Mouse (Mus musculus): ENCODE data around the gene Dnajc5g.

Gene Dnajc5g

GRCm38 (mm10) chr5:31105814-31106335 is at the start of gene Dnajc5g:
TSS of gene Dnajc5g (plus strand) at chr5:31106285.
- in situ Hi-C loops (cut with MboI; ENCODE audit: low sequenced_read_pairs) = no loop called here

- in situ Hi-C loops (cut with MboI; ENCODE audit: low sequenced_read_pairs) = no loop called here
Measured at GRCm38 (mm10) chr5:31069810-31070209, 36.3 kb upstream of the Dnajc5g start.

- in situ Hi-C loops (cut with MboI; ENCODE audit: low sequenced_read_pairs) = no loop called here
Measured at GRCm38 (mm10) chr5:31071059-31071458, 35.0 kb upstream of the Dnajc5g start.

GRCm38 (mm10) chr5:31071821-31072220 is 34.3 kb upstream of the Dnajc5g start:
- in situ Hi-C loops (cut with MboI; ENCODE audit: low sequenced_read_pairs) = no loop called here

- in situ Hi-C loops (cut with MboI; ENCODE audit: low sequenced_read_pairs) = no loop called here
Measured at GRCm38 (mm10) chr5:31073176-31073575, 32.9 kb upstream of the Dnajc5g start.

GRCm38 (mm10) chr5:31076346-31076745 is 29.7 kb upstream of the Dnajc5g start:
- in situ Hi-C loops (cut with MboI; ENCODE audit: low sequenced_read_pairs) = no loop called here

GRCm38 (mm10) chr5:31080059-31080794 is 25.9 kb upstream of the Dnajc5g start:
- in situ Hi-C loops (cut with MboI; ENCODE audit: low sequenced_read_pairs) = no loop called here

- in situ Hi-C loops (cut with MboI; ENCODE audit: low sequenced_read_pairs) = no loop called here
Measured at GRCm38 (mm10) chr5:31080795-31081164, 25.3 kb upstream of the Dnajc5g start.

GRCm38 (mm10) chr5:31081386-31081785 is 24.7 kb upstream of the Dnajc5g start:
- in situ Hi-C loops (cut with MboI; ENCODE audit: low sequenced_read_pairs) = no loop called here

- in situ Hi-C loops (cut with MboI; ENCODE audit: low sequenced_read_pairs) = no loop called here
Measured at GRCm38 (mm10) chr5:31082355-31082754, 23.7 kb upstream of the Dnajc5g start.

- in situ Hi-C loops (cut with MboI; ENCODE audit: low sequenced_read_pairs) = no loop called here
Measured at GRCm38 (mm10) chr5:31082935-31083625, 23.0 kb upstream of the Dnajc5g start.

GRCm38 (mm10) chr5:31083949-31084348 is 22.1 kb upstream of the Dnajc5g start:
- in situ Hi-C loops (cut with MboI; ENCODE audit: low sequenced_read_pairs) = no loop called here

- in situ Hi-C loops (cut with MboI; ENCODE audit: low sequenced_read_pairs) = no loop called here
Measured at GRCm38 (mm10) chr5:31086606-31087005, 19.5 kb upstream of the Dnajc5g start.

GRCm38 (mm10) chr5:31087131-31087530 is 19.0 kb upstream of the Dnajc5g start:
- in situ Hi-C loops (cut with MboI; ENCODE audit: low sequenced_read_pairs) = no loop called here

- in situ Hi-C loops (cut with MboI; ENCODE audit: low sequenced_read_pairs) = no loop called here
Measured at GRCm38 (mm10) chr5:31092231-31092975, 13.7 kb upstream of the Dnajc5g start.

- in situ Hi-C loops (cut with MboI; ENCODE audit: low sequenced_read_pairs) = no loop called here
Measured at GRCm38 (mm10) chr5:31093151-31094041, 12.7 kb upstream of the Dnajc5g start.

GRCm38 (mm10) chr5:31094100-31094798 is 11.8 kb upstream of the Dnajc5g start:
- in situ Hi-C loops (cut with MboI; ENCODE audit: low sequenced_read_pairs) = no loop called here

- in situ Hi-C loops (cut with MboI; ENCODE audit: low sequenced_read_pairs) = no loop called here
Measured at GRCm38 (mm10) chr5:31094799-31095691, 11.0 kb upstream of the Dnajc5g start.
